Mouse (Mus musculus) embryonic fibroblast, embryonic 13.5 days (primary cell): ENCODE measurements around the gene Mast3. TPM values are rescaled to one million over a fixed set of nuclear protein-coding genes. Genes with fewer than 3 reads are reported as not detected.

Source experiments
- H3K27ac ChIP-seq: 2 replicates; pipeline ENCODE4 v1.5.1; 2012; ENCODE audit warnings: low read length, control low read depth, inconsistent platforms; ENCODE audit not compliant: insufficient read depth
- H3K4me1 ChIP-seq: 2 replicates; pipeline ENCODE4 v1.6.1; 2011; ENCODE audit warnings: low read length; ENCODE audit not compliant: control insufficient read depth, insufficient read depth
- H3K4me3 ChIP-seq: 2 replicates; pipeline ENCODE4 v1.5.1; 2011; ENCODE audit warnings: mild to moderate bottlenecking, control low read depth, low read length; ENCODE audit not compliant: insufficient read depth
- CTCF ChIP-seq: IDR thresholded peaks from 2 replicates; pipeline ENCODE4 v1.5.1; 2011; ENCODE audit warnings: mild to moderate bottlenecking, control low read depth, low read length, moderate library complexity, borderline replicate concordance; ENCODE audit not compliant: insufficient read depth
- POLR2A ChIP-seq: IDR thresholded peaks from 2 replicates; pipeline ENCODE4 v1.6.1; 2011; ENCODE audit warnings: low read depth, mild to moderate bottlenecking, control low read depth, low read length, moderate library complexity
- polyA plus RNA-seq: library from polyadenylated mRNA; stranded (reverse); fragments of >200 nt; gene quantifications from 2 replicates; pipeline ENCODE4 v1.2.4, GENCODE M21; 2011; ENCODE audit warnings: low read depth; ENCODE audit not compliant: missing spikeins, insufficient read length

The Mast3 gene
- polyA plus RNA-seq, 1 experiment: 13.1 TPM

DNA sequence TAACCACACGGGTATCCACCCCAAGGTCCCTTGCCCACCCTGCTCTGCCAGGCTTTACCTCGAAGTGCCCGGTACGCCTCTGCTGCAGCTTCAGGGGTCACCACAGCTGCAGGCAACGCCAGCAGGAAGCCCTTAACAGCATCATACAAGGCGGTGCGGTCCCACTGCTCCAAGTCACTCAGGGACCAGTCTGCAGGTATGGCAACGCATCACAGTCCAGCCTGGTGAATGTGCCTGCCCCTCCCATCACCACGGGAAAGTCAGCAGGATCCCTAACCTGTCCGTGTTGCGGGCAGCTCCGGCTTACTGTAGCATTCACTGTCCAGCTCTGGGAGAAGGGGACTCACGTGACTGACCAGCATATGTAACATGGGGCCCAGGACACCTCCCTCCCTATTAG lies 32.8 kb downstream of the Mast3 start:
- H3K27ac ChIP-seq: no peak overlapping the region
- TF ChIP-seq POLR2A (no peak), CTCF (no peak)
- no peak overlapping the region for H3K4me3 ChIP-seq
- peaks cover 13% of the 10 kb centered on the region for H3K4me1 ChIP-seq

DNA sequence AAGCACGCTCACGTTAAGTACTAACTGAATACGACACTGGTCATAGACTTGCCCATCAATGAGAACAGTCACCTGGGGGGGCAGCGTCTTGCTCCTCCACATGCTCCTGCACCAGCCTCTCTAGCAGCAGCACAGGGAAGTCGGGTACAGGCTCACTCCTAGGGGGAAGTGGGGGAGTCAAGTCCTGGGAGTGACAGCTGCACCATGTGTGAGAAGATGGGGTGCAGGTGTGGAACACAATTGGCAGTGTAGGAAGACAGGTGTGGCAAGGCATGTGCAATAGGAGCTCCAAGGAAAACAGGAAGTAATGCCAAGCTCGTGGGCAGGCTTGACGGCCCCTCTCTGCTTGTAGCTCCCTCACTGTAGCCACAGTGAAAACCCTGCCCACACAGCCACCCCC lies 33.6 kb downstream of the Mast3 start:
- Histone ChIP-seq H3K27ac (no peak overlapping the region), H3K4me3 (no peak overlapping the region), H3K4me1 (peaks cover 14% of the 10 kb centered on the region)
- TF ChIP-seq CTCF (no peak), POLR2A (no peak)

DNA sequence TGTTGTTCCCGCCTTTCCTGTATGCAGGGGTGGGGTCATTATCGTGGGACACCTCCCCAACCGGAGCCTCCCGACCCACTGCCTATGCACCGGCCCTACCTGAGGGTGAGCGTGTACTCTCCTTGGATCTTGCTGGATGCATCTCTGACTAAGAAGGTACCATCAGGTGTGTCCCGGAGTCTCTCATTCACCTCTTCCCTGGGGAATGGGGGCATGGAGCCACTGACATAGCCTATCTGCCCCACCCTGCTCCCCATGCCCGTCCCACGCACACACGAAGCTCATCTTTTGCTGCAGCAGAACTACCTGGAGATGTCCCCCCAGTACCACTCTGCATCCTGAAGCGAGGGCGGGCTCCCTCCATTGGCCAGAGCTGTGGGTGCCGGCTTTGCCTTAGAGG lies 34.1 kb downstream of the Mast3 start:
- TF ChIP-seq CTCF (no peak), POLR2A (no peak)
- no peak overlapping the region for H3K27ac ChIP-seq
- H3K4me3 ChIP-seq: no peak overlapping the region
- peaks cover 13% of the 10 kb centered on the region for H3K4me1 ChIP-seq

DNA sequence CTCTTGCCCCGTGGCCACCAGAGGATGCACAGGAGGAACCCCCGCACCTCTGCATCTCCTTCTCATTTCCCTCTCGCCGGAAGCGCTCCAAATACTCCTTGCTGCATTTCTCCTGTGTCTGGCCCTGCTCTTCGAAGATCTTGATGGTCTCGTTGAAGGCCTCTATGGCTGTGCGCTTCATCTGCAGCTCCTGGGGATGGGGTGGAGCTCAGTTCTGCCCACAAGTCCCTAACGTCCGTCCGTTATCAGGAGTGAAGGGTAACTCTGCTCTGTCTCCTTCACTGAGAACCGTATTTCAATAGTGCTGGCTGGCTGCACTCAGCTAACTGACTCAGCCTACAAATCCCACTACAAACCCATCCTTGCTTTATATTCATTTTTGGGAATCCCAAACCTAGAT lies 35.0 kb downstream of the Mast3 start:
- TF ChIP-seq POLR2A: no peak
- no peak for TF ChIP-seq CTCF
- no peak overlapping the region for H3K27ac ChIP-seq
- peaks cover 9% of the 10 kb centered on the region for H3K4me1 ChIP-seq
- no peak overlapping the region for H3K4me3 ChIP-seq

DNA sequence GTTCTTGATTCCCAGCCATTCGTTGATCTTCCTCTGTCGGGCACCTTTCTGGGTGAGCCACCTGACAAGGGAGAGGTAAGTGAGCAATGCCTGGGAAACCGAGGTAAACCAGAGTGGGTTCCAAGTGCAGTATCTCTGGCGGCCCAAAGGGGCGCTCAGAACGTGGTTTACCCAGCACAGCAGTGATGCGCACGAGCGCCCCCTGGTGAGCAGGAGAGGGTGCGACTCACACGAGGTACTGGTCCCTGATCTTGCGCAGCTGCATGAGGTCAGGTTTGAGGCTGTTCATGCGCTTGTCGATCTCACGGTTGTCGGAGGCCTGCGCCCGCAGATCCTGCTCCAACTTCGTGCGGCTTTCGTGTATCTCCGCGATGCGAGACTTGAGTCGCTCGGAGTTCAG lies 35.5 kb downstream of the Mast3 start:
- TF ChIP-seq CTCF: peak; percentile 100
- TF ChIP-seq POLR2A: no peak
- Histone ChIP-seq H3K27ac (no peak overlapping the region), H3K4me1 (peaks cover 9% of the 10 kb centered on the region), H3K4me3 (no peak overlapping the region)

DNA sequence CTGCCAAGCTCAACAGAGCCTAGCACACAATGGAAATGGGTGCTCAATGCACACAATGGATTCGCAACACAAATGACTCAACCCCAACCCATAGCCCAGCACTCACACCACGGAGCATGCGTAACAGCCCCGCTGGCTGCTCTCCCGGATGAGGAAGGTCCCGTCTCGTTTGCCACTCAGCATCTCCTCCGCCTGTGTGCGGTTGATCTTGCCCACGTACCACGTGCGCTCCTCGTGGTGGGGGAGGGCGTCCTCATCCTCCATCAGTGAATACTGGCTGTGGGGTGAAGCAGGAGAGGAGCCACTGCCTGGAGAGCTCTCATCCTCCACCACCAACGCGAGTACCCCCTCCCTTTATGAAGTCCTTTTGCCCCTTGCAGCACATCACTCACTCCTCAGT lies 35.9 kb downstream of the Mast3 start:
- TF ChIP-seq POLR2A: no peak
- TF ChIP-seq CTCF: no peak
- no peak overlapping the region for H3K4me3 ChIP-seq
- no peak overlapping the region for H3K27ac ChIP-seq
- H3K4me1 ChIP-seq: peaks cover 6% of the 10 kb centered on the region

DNA sequence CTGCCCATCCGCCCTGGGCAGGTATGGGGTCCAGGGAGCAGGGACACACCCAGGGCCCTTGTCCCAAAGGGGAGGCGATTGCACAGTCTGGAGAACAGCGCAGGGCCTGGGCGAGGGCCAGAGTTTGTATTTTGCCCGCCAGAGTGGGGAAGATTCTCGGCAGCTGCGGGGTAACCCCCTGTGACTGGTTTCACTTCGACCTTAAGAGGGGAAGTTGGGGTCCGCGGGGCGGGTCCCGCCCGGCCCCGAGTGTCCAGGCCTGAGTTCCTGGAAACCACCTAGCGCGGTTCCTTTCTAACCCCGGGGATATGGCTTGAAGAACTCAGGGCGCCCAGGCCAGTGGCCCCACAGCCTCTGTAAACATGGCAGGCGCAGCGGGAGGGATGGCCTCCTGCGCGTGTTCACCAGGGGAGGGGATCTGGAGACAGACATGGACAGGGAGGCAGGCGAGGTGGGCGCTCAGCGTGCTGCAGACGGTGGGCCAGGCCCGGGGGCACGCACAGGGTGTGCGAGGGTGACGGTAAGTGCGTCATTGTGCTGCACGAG lies 36.5 kb downstream of the Mast3 start:
- peaks cover 5% of the 10 kb centered on the region for H3K4me1 ChIP-seq
- TF ChIP-seq POLR2A (no peak), CTCF (no peak)
- no peak overlapping the region for H3K4me3 ChIP-seq

DNA sequence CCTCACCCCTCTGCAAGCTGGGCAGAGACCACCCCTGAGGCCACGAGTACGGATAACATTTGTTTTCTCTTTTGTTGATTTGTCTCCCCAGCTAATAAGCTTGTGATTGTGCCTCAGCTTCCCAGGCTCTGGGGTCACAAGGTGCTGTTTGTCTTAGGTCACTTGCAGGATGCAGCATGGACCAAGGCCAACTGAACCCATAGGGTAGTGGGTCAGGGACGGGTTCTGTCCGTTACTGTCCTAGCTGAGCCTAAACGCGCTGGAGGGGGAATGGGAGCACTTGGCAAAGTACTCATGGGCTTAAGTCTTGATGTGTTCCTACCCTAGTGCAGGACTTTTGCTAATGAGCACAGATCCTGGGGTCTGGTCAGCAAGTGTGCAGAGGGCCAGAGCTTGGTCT lies 37.4 kb downstream of the Mast3 start:
- TF ChIP-seq POLR2A (no peak), CTCF (no peak)
- H3K27ac ChIP-seq: no peak overlapping the region
- H3K4me1 ChIP-seq: peaks cover 2% of the 10 kb centered on the region; the same call in 1 of the 2 replicates
- no peak overlapping the region for H3K4me3 ChIP-seq

More for the DNA sequence above, 36.5 kb downstream of the Mast3 start:
- H3K27ac ChIP-seq: no peak overlapping the region

DNA sequence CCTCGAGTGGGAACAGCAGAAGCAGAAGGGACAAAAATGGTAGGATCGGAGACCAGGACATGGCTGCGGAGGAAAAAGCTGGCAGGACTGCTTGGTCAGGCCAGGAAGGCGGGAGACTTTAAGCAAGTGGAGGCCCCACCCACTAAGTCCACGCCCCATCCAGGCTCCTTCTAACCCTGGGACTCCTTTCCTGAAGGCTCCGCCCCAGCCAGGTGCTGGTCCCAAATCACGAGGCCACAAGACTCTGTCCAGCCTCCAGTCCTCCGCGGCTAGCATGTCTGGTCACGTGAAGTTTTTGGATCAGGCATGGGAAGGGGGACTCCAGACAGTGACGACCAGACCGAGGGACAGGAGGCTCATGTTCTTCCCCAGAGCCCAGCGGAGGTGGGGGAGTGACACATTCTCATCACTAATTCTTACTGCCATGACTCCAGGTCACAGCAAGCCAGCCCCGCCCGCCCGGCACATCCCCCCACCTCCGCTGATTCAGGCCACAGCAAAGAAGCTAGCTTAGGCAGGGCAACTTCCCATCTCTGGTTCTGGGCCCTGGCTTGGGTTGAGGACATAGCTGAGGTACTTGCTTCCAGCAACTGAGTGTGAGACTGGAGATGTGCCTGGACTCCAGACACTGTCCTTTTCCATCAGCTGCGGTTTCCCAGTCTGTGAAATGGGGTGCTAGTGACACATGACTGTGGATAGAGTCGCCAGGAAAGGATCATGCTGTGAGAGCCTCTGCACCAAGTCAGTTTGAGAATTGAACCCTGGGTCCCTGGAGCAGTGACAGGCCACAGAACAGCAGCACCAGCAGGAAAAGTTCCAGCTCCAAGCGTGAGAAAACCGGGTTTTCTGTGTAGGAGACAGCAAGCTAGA lies 38.0 kb downstream of the Mast3 start:
- H3K4me3 ChIP-seq: peak overlapping the region; percentile 53
- peak; percentile 96 for TF ChIP-seq POLR2A
- TF ChIP-seq CTCF: no peak
- H3K27ac ChIP-seq: peak overlapping the region; percentile 29
- H3K4me1 ChIP-seq: peaks cover 2% of the 10 kb centered on the region; the same call in 1 of the 2 replicates
